Mouse (Mus musculus): ENCODE results near the gene Coasy. TPM values are rescaled to one million over a fixed set of nuclear protein-coding genes. Genes with fewer than 3 reads are reported as not detected.

Coasy gene
- 25.5 TPM for polyA plus RNA-seq (2015; fragmentation: Illumina TruSeq; extraction: RNeasy Lipid Tissue Mini Kit (QIAGEN cat#74804); ENCODE audit: low read depth, low replicate concordance)

GRCm38 (mm10) chr11:101082208-101083082 lies at the start of gene Coasy:
Coasy (plus strand) TSS chr11:101082565.

GRCm38 (mm10) chr11:101069391-101070188 lies 12.8 kb upstream of the Coasy start, which contains the start of gene Naglu:
Naglu (plus strand) TSS chr11:101070012.

GRCm38 (mm10) chr11:101078121-101078520 lies 4.2 kb upstream of the Coasy start, which contains the start of gene Hsd17b1:
Hsd17b1 (plus strand) TSS chr11:101078411.

GRCm38 (mm10) chr11:101086756-101087681 lies 4.7 kb downstream of the Coasy start, which contains the start of gene Mlx:
Mlx (plus strand) TSS chr11:101087277.

GRCm38 (mm10) chr11:101095314-101096024 lies 13.1 kb downstream of the Coasy start, which contains the start of gene Psmc3ip:
Psmc3ip (minus strand) TSS chr11:101095436.

GRCm38 (mm10) chr11:101119761-101120544 lies 37.6 kb downstream of the Coasy start, which contains the start of the genes Retreg3 and Tubg1:
Retreg3 (minus strand) TSS chr11:101119893.
Tubg1 (plus strand) TSS chr11:101119938.

Other genes starting within 250 kb of the Coasy start
- 16.9 TPM for gene Stat5b, start 231.8 kb upstream of the Coasy start, polyA plus RNA-seq (2015; fragmentation: Illumina TruSeq; extraction: RNeasy Lipid Tissue Mini Kit (QIAGEN cat#74804); ENCODE audit: low read depth, low replicate concordance)
- 1.1 TPM for gene Stat5a, start 223.2 kb upstream of the Coasy start, polyA plus RNA-seq (2015; fragmentation: Illumina TruSeq; extraction: RNeasy Lipid Tissue Mini Kit (QIAGEN cat#74804); ENCODE audit: low read depth, low replicate concordance)
- gene Stat3, start 143.0 kb upstream of the Coasy start, polyA plus RNA-seq (2015; fragmentation: Illumina TruSeq; extraction: RNeasy Lipid Tissue Mini Kit (QIAGEN cat#74804); ENCODE audit: low read depth, low replicate concordance): 26.4 TPM
- 12.8 TPM for gene Cavin1, start 111.7 kb upstream of the Coasy start, polyA plus RNA-seq (2015; fragmentation: Illumina TruSeq; extraction: RNeasy Lipid Tissue Mini Kit (QIAGEN cat#74804); ENCODE audit: low read depth, low replicate concordance)
- gene Atp6v0a1, start 73.1 kb upstream of the Coasy start, polyA plus RNA-seq (2015; fragmentation: Illumina TruSeq; extraction: RNeasy Lipid Tissue Mini Kit (QIAGEN cat#74804); ENCODE audit: low read depth, low replicate concordance): 258 TPM
- 6.4 TPM for gene Naglu, start 12.6 kb upstream of the Coasy start, polyA plus RNA-seq (2015; fragmentation: Illumina TruSeq; extraction: RNeasy Lipid Tissue Mini Kit (QIAGEN cat#74804); ENCODE audit: low read depth, low replicate concordance)
- gene Hsd17b1, start 4.2 kb upstream of the Coasy start, polyA plus RNA-seq (2015; fragmentation: Illumina TruSeq; extraction: RNeasy Lipid Tissue Mini Kit (QIAGEN cat#74804); ENCODE audit: low read depth, low replicate concordance): not detected
- 77.5 TPM for gene Mlx, start 4.7 kb downstream of the Coasy start, polyA plus RNA-seq (2015; fragmentation: Illumina TruSeq; extraction: RNeasy Lipid Tissue Mini Kit (QIAGEN cat#74804); ENCODE audit: low read depth, low replicate concordance)
- 3.9 TPM for gene Psmc3ip, start 12.9 kb downstream of the Coasy start, polyA plus RNA-seq (2015; fragmentation: Illumina TruSeq; extraction: RNeasy Lipid Tissue Mini Kit (QIAGEN cat#74804); ENCODE audit: low read depth, low replicate concordance)
- gene Retreg3, start 37.3 kb downstream of the Coasy start, polyA plus RNA-seq (2015; fragmentation: Illumina TruSeq; extraction: RNeasy Lipid Tissue Mini Kit (QIAGEN cat#74804); ENCODE audit: low read depth, low replicate concordance): 62.6 TPM
- 52.4 TPM for gene Tubg1, start 37.4 kb downstream of the Coasy start, polyA plus RNA-seq (2015; fragmentation: Illumina TruSeq; extraction: RNeasy Lipid Tissue Mini Kit (QIAGEN cat#74804); ENCODE audit: low read depth, low replicate concordance)
- 62.0 TPM for gene Tubg2, start 73.3 kb downstream of the Coasy start, polyA plus RNA-seq (2015; fragmentation: Illumina TruSeq; extraction: RNeasy Lipid Tissue Mini Kit (QIAGEN cat#74804); ENCODE audit: low read depth, low replicate concordance)
- 98.9 TPM for gene Cntnap1, start 88.0 kb downstream of the Coasy start, polyA plus RNA-seq (2015; fragmentation: Illumina TruSeq; extraction: RNeasy Lipid Tissue Mini Kit (QIAGEN cat#74804); ENCODE audit: low read depth, low replicate concordance)
- 7.8 TPM for gene Plekhh3, start 88.8 kb downstream of the Coasy start, polyA plus RNA-seq (2015; fragmentation: Illumina TruSeq; extraction: RNeasy Lipid Tissue Mini Kit (QIAGEN cat#74804); ENCODE audit: low read depth, low replicate concordance)
- not detected for gene Ccr10, start 92.9 kb downstream of the Coasy start, polyA plus RNA-seq (2015; fragmentation: Illumina TruSeq; extraction: RNeasy Lipid Tissue Mini Kit (QIAGEN cat#74804); ENCODE audit: low read depth, low replicate concordance)
- 42.2 TPM for gene Ezh1, start 143.9 kb downstream of the Coasy start, polyA plus RNA-seq (2015; fragmentation: Illumina TruSeq; extraction: RNeasy Lipid Tissue Mini Kit (QIAGEN cat#74804); ENCODE audit: low read depth, low replicate concordance)
- 28.6 TPM for gene Ramp2, start 163.5 kb downstream of the Coasy start, polyA plus RNA-seq (2015; fragmentation: Illumina TruSeq; extraction: RNeasy Lipid Tissue Mini Kit (QIAGEN cat#74804); ENCODE audit: low read depth, low replicate concordance)
- gene Vps25, start 171.1 kb downstream of the Coasy start, polyA plus RNA-seq (2015; fragmentation: Illumina TruSeq; extraction: RNeasy Lipid Tissue Mini Kit (QIAGEN cat#74804); ENCODE audit: low read depth, low replicate concordance): 94.4 TPM
- gene Wnk4, start 178.0 kb downstream of the Coasy start, polyA plus RNA-seq (2015; fragmentation: Illumina TruSeq; extraction: RNeasy Lipid Tissue Mini Kit (QIAGEN cat#74804); ENCODE audit: low read depth, low replicate concordance): 4.8 TPM
- gene Cntd1, start 196.4 kb downstream of the Coasy start, polyA plus RNA-seq (2015; fragmentation: Illumina TruSeq; extraction: RNeasy Lipid Tissue Mini Kit (QIAGEN cat#74804); ENCODE audit: low read depth, low replicate concordance): 0.58 TPM
- gene Coa3, start 196.5 kb downstream of the Coasy start, polyA plus RNA-seq (2015; fragmentation: Illumina TruSeq; extraction: RNeasy Lipid Tissue Mini Kit (QIAGEN cat#74804); ENCODE audit: low read depth, low replicate concordance): 223 TPM
- 183 TPM for gene Becn1, start 219.7 kb downstream of the Coasy start, polyA plus RNA-seq (2015; fragmentation: Illumina TruSeq; extraction: RNeasy Lipid Tissue Mini Kit (QIAGEN cat#74804); ENCODE audit: low read depth, low replicate concordance)
- 106 TPM for gene Psme3, start 233.6 kb downstream of the Coasy start, polyA plus RNA-seq (2015; fragmentation: Illumina TruSeq; extraction: RNeasy Lipid Tissue Mini Kit (QIAGEN cat#74804); ENCODE audit: low read depth, low replicate concordance)
- 3.6 TPM for gene Aoc2, start 242.5 kb downstream of the Coasy start, polyA plus RNA-seq (2015; fragmentation: Illumina TruSeq; extraction: RNeasy Lipid Tissue Mini Kit (QIAGEN cat#74804); ENCODE audit: low read depth, low replicate concordance)
- gene Aoc3, start 248.0 kb downstream of the Coasy start, polyA plus RNA-seq (2015; fragmentation: Illumina TruSeq; extraction: RNeasy Lipid Tissue Mini Kit (QIAGEN cat#74804); ENCODE audit: low read depth, low replicate concordance): 0.64 TPM